In the genomic region with DNA sequence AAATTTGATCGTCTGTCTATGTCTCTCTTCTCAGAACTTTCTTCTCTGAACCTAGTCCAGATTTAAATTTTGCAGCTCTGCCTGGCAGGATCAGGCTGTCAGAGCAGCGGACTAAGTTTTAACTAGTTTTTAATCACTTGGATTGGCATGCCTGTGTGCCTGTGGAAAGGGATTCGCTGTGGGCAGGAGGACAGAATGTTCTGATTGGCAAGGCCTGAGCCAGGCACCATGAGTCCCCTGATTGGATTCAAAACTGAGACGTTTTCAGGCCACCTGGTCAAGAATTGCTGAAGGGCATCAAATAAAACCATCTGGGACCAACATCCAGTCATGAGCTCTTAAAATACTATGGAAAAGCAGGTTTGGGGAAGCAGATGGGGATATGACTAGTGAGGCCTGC, we compare ENCODE assay signal across 23 mouse cellular contexts. TPM values are rescaled to one million over a fixed set of nuclear protein-coding genes. Genes with fewer than 3 reads are reported as not detected.
DNase-seq lines count a peak whose midpoint lies in the region; ATAC-seq and TF ChIP-seq lines count a peak whose summit lies in the region.
"Had no signal": no experiment of that assay in that cellular context is flagged by ENCODE, and none has a peak within 500 bp of the region (broad histone marks: within the 10 kb centered on the region; RNA-seq: fewer than 3 reads in every experiment).

No protein-coding gene starts in this region.

- 79% methylated on average over 4 of the region's 4 CpGs for WGBS in hindbrain, embryonic 10.5 days
- 64% methylated on average over 4 of the region's 4 CpGs for WGBS in hindbrain, postnatal 0 days
- WGBS in neural tube, embryonic 12.5 days: 83% methylated on average over 4 of the region's 4 CpGs

- H3K36me3 ChIP-seq in hindbrain, embryonic 10.5 days: no peaks in the 10 kb centered on the region
- no peaks in the 10 kb centered on the region for H3K36me3 ChIP-seq in hindbrain, postnatal 0 days (ENCODE audit: insufficient read depth, low read length)
- no peaks in the 10 kb centered on the region for H3K36me3 ChIP-seq in neural tube, embryonic 12.5 days
- H3K36me3 ChIP-seq: embryonic facial prominence, embryonic 12.5 days; forebrain, embryonic 15.5 days; heart, embryonic 12.5 days had no signal

- no peak overlapping the region for H3K9ac ChIP-seq in hindbrain, postnatal 0 days (replicated peaks; ENCODE audit: low read length)
- H3K9ac ChIP-seq in neural tube, embryonic 12.5 days: 0 out of 2 replicates have a peak overlapping the region, but pooled peaks have one; percentile 13
- H3K9ac ChIP-seq: embryonic facial prominence, embryonic 12.5 days; forebrain, embryonic 15.5 days; heart, embryonic 12.5 days; hindbrain, embryonic 14.5 days had no signal

- H3K4me3 ChIP-seq in hindbrain, embryonic 10.5 days: no peak overlapping the region
- no peak overlapping the region for H3K4me3 ChIP-seq in hindbrain, postnatal 0 days (ENCODE audit: low read length)
- H3K4me3 ChIP-seq in neural tube, embryonic 12.5 days: no peak overlapping the region
- H3K4me3 ChIP-seq: embryonic facial prominence, embryonic 12.5 days; forebrain, embryonic 15.5 days; heart, embryonic 12.5 days had no signal

- DNase-seq in cerebellum, postnatal 14 days: peak; percentile 32 to 33
- no peak for DNase-seq in cerebellum, adult 9-10 months
- DNase-seq in hindbrain, embryonic 10.5 days (ENCODE audit: low spot score): no peak
- DNase-seq in hindbrain, postnatal 0 days (ENCODE audit: low spot score): no peak
- DNase-seq in neural tube, embryonic 10.5 days (ENCODE audit: extremely low spot score, low spot score): no peak
- DNase-seq: adrenal gland, adult 2 months; adrenal gland, postnatal 25 days; cerebellum, adult 11 months; gastrocnemius, postnatal 10 days; heart, postnatal 36 days had no signal

- no peak for TF ChIP-seq CTCF in hindbrain, postnatal 0 days (IDR thresholded peaks at IDR 0.05; ENCODE audit: low read depth)

- ATAC-seq in hindbrain, postnatal 0 days: no peak
- ATAC-seq in neural tube, embryonic 12.5 days (ENCODE audit: low FRiP score, low read depth): no peak
- ATAC-seq: forebrain, embryonic 15.5 days; intestine, embryonic 16.5 days had no signal

- H3K4me2 ChIP-seq in hindbrain, postnatal 0 days (ENCODE audit: low read depth, low read length): no peak overlapping the region
- H3K4me2 ChIP-seq in neural tube, embryonic 12.5 days (replicated peaks): 0 out of 2 replicates have a peak overlapping the region, but pooled peaks have one; percentile 7
- H3K4me2 ChIP-seq: embryonic facial prominence, embryonic 12.5 days; forebrain, embryonic 15.5 days; heart, embryonic 12.5 days; hindbrain, embryonic 14.5 days had no signal

- H3K27ac ChIP-seq in hindbrain, embryonic 10.5 days: 0 out of 2 replicates have a peak overlapping the region, but pooled peaks have one; percentile 40
- no peak overlapping the region for H3K27ac ChIP-seq in hindbrain, postnatal 0 days
- no peak overlapping the region for H3K27ac ChIP-seq in neural tube, embryonic 12.5 days
- H3K27ac ChIP-seq: embryonic facial prominence, embryonic 12.5 days; forebrain, embryonic 15.5 days; hindbrain, embryonic 14.5 days had no signal

- no peaks in the 10 kb centered on the region for H3K27me3 ChIP-seq in hindbrain, embryonic 10.5 days (ENCODE audit: insufficient read depth, poor library complexity, severe bottlenecking)
- no peaks in the 10 kb centered on the region for H3K27me3 ChIP-seq in hindbrain, postnatal 0 days (ENCODE audit: insufficient read depth, low read length)
- H3K27me3 ChIP-seq in neural tube, embryonic 12.5 days (replicated peaks): no peaks in the 10 kb centered on the region
- H3K27me3 ChIP-seq: embryonic facial prominence, embryonic 12.5 days; forebrain, embryonic 15.5 days; heart, embryonic 12.5 days had no signal

- peaks cover 44% of the 10 kb centered on the region for H3K4me1 ChIP-seq in hindbrain, embryonic 10.5 days (replicated peaks)
- H3K4me1 ChIP-seq in hindbrain, postnatal 0 days (ENCODE audit: insufficient read depth, low read length): no peaks in the 10 kb centered on the region
- peaks cover 18% of the 10 kb centered on the region for H3K4me1 ChIP-seq in neural tube, embryonic 12.5 days

- H3K9me3 ChIP-seq in hindbrain, embryonic 10.5 days: no peaks in the 10 kb centered on the region
- no peaks in the 10 kb centered on the region for H3K9me3 ChIP-seq in hindbrain, postnatal 0 days (ENCODE audit: low read length)
- H3K9me3 ChIP-seq in neural tube, embryonic 12.5 days: no peaks in the 10 kb centered on the region
- H3K9me3 ChIP-seq: embryonic facial prominence, embryonic 12.5 days; forebrain, embryonic 15.5 days; heart, embryonic 12.5 days had no signal

RNA-seq across cellular contexts. Expression of gene Raly, which starts 8.5 kb away (rescaled TPM):
- 52.8 and 77.6 TPM in 2 replicates for polyA plus RNA-seq in hindbrain, embryonic 10.5 days (2016; fragmentation: Nextera tagmentation; extraction: Ambion mirVana)
- total RNA-seq in hindbrain, postnatal 0 days (2014; rRNA removed): 180 and 199 TPM in 2 replicates
- 22.4 and 25.5 TPM in 2 replicates for polyA plus RNA-seq in hindbrain, postnatal 0 days (2015; fragmentation: Nextera tagmentation; extraction: Ambion mirVana)
- polyA plus RNA-seq in neural tube, embryonic 12.5 days (2016; fragmentation: Nextera tagmentation; extraction: Ambion mirVana): 36.7 and 49.2 TPM in 2 replicates

RNA-seq across cellular contexts. Expression of gene a, which starts 8.8 kb away (rescaled TPM):
- polyA plus RNA-seq in hindbrain, embryonic 10.5 days (2016; fragmentation: Nextera tagmentation; extraction: Ambion mirVana): 1.0 and 1.7 TPM in 2 replicates
- 1.3 TPM in 1 of 2 replicates, not detected in the other for total RNA-seq in hindbrain, postnatal 0 days (2014; rRNA removed)
- 0.85 and 1.6 TPM in 2 replicates for polyA plus RNA-seq in hindbrain, postnatal 0 days (2015; fragmentation: Nextera tagmentation; extraction: Ambion mirVana)
- polyA plus RNA-seq in neural tube, embryonic 12.5 days (2016; fragmentation: Nextera tagmentation; extraction: Ambion mirVana): 0.89 TPM in 1 of 2 replicates, not detected in the other
- total RNA-seq: adrenal gland, adult 2 months; adrenal gland, postnatal 25 days; gastrocnemius, postnatal 10 days; heart, adult 8-10 months; heart, postnatal 36 days had no signal
- polyA plus RNA-seq: heart, embryonic 12.5 days; intestine, embryonic 16.5 days; kidney, embryonic 14.5 days had no signal

RNA-seq across cellular contexts. Expression of gene Gm14214, which starts 12.5 kb away (rescaled TPM):
- not detected in 2 replicates for polyA plus RNA-seq in hindbrain, embryonic 10.5 days (2016; fragmentation: Nextera tagmentation; extraction: Ambion mirVana)
- not detected in 2 replicates for total RNA-seq in hindbrain, postnatal 0 days (2014; rRNA removed)
- not detected in 2 replicates for polyA plus RNA-seq in hindbrain, postnatal 0 days (2015; fragmentation: Nextera tagmentation; extraction: Ambion mirVana)
- polyA plus RNA-seq in neural tube, embryonic 12.5 days (2016; fragmentation: Nextera tagmentation; extraction: Ambion mirVana): not detected in 2 replicates
- total RNA-seq: adrenal gland, adult 2 months; adrenal gland, postnatal 25 days; ES-E14; gastrocnemius, postnatal 10 days; heart, adult 8-10 months; heart, postnatal 36 days had no signal
- polyA plus RNA-seq: adrenal gland, adult 2 months; cortical plate, adult 2 months; embryonic facial prominence, embryonic 12.5 days; forebrain, embryonic 11.5 days; forebrain, embryonic 15.5 days; gonadal fat pad, adult 2 months; heart, embryonic 12.5 days; heart, embryonic 16.5 days; hindbrain, embryonic 14.5 days; intestine, embryonic 16.5 days; kidney, embryonic 14.5 days had no signal

Comparison
In these comparisons a context has a peak if more than half of its experiments do, and no peak if none do; other contexts are left out.
1. DNase-seq: peak in cerebellum, postnatal 14 days (2 of 2); none in cerebellum, adult 9-10 months (single experiment), hindbrain, embryonic 10.5 days (single experiment), hindbrain, postnatal 0 days (single experiment) and neural tube, embryonic 10.5 days (single experiment).